Mouse (Mus musculus): Measurements from ENCODE around the gene Myh13. TPM values are rescaled to one million over a fixed set of nuclear protein-coding genes. Genes with fewer than 3 reads are reported as not detected.

Gene Myh13
- polyA plus RNA-seq, 1 experiment from 2014 or later, result 0.10 TPM

DNA sequence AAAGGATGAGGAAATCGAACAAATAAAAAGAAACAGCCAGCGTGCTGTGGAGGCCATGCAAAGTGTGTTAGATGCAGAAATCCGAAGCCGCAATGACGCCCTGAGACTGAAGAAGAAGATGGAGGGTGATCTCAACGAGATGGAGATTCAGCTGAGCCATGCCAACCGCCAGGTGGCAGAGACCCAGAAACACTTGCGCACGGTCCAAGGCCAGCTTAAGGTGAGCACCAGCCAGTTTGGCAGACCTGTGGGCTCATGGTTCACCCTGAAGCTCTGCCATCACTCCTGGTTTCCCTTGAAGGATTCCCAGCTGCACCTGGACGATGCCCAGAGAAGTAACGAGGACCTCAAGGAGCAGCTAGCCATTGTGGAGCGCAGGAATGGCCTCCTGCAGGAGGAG, 43.1 kb downstream of the Myh13 start:
- no peak overlapping the region for H3K4me3 ChIP-seq

GRCm38 (mm10) chr11:67364986-67365721, 43.7 kb downstream of the Myh13 start:
- no peak overlapping the region for H3K4me3 ChIP-seq

More for the DNA sequence above, 43.1 kb downstream of the Myh13 start:
- Histone ChIP-seq H3K27me3 (replicated peaks) (no peaks in the 10 kb centered on the region), H3K9me3 (no peaks in the 10 kb centered on the region), H3K9ac (no peak overlapping the region), H3K4me2 (no peak overlapping the region), H3K27ac (no peak overlapping the region), H3K36me3 (replicated peaks) (no peaks in the 10 kb centered on the region), H3K4me1 (no peaks in the 10 kb centered on the region)
- 90% methylated on average over 12 of the region's 12 CpGs for WGBS
- ATAC-seq (replicated peaks), result no peak

GRCm38 (mm10) chr11:67366936-67367335, 45.5 kb downstream of the Myh13 start:
- H3K4me1 ChIP-seq, result no peaks in the 10 kb centered on the region
- no peaks in the 10 kb centered on the region for H3K36me3 ChIP-seq (replicated peaks)
- no peak for ATAC-seq (replicated peaks)
- H3K9ac ChIP-seq, result no peak overlapping the region
- WGBS, result 75% methylated on average over 9 of the region's 9 CpGs
- H3K27me3 ChIP-seq (replicated peaks), result no peaks in the 10 kb centered on the region
- no peak overlapping the region for H3K4me2 ChIP-seq
- H3K27ac ChIP-seq, result no peak overlapping the region
- H3K9me3 ChIP-seq, result no peaks in the 10 kb centered on the region
- H3K4me3 ChIP-seq, result no peak overlapping the region

More at GRCm38 (mm10) chr11:67364986-67365721, 43.7 kb downstream of the Myh13 start:
- WGBS, result 93% methylated on average over 14 of the region's 14 CpGs
- Histone ChIP-seq H3K9me3 (no peaks in the 10 kb centered on the region), H3K9ac (no peak overlapping the region), H3K36me3 (replicated peaks) (no peaks in the 10 kb centered on the region), H3K27me3 (replicated peaks) (no peaks in the 10 kb centered on the region), H3K4me1 (no peaks in the 10 kb centered on the region), H3K4me2 (no peak overlapping the region), H3K27ac (no peak overlapping the region)
- ATAC-seq (replicated peaks), result no peak

DNA sequence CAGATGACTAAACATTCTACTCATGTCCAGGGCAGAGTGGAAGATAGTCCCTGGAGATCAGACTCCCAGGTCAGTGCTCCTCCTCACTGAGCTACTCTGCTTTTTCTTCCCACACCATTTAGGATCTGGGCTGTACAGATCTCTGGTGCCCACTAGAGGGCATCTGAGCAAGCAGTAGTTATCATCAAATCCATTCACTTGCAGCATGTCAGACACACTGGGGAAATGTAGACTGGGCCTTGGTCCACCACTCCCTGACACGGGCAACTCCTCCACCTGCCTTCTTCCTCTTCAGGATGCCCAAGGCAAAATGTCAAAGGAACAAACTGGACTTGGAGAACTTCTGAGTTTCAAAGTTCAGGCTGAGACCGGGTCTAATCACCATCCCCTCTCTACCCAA, 51.9 kb downstream of the Myh13 start:
- H3K4me1 ChIP-seq, result no peaks in the 10 kb centered on the region
- no peak overlapping the region for H3K9ac ChIP-seq
- no peaks in the 10 kb centered on the region for H3K27me3 ChIP-seq (replicated peaks)
- H3K4me3 ChIP-seq, result no peak overlapping the region
- no peak for ATAC-seq (replicated peaks)
- no peak overlapping the region for H3K27ac ChIP-seq
- H3K9me3 ChIP-seq, result no peaks in the 10 kb centered on the region
- WGBS, result 75% methylated on average over 2 of the region's 2 CpGs
- H3K4me2 ChIP-seq, result no peak overlapping the region
- H3K36me3 ChIP-seq (replicated peaks), result no peaks in the 10 kb centered on the region

GRCm38 (mm10) chr11:67376308-67376707, 54.9 kb downstream of the Myh13 start:
- ATAC-seq (replicated peaks), result no peak
- no peak overlapping the region for H3K4me2 ChIP-seq
- no peak overlapping the region for H3K4me3 ChIP-seq
- H3K36me3 ChIP-seq (replicated peaks), result no peaks in the 10 kb centered on the region
- no peaks in the 10 kb centered on the region for H3K27me3 ChIP-seq (replicated peaks)
- H3K4me1 ChIP-seq, result peaks cover 8% of the 10 kb centered on the region; the same call in 1 of the 2 replicates
- no peak overlapping the region for H3K27ac ChIP-seq
- H3K9ac ChIP-seq, result no peak overlapping the region
- no peaks in the 10 kb centered on the region for H3K9me3 ChIP-seq

- Histone ChIP-seq H3K4me2 (no peak overlapping the region), H3K9me3 (no peaks in the 10 kb centered on the region), H3K4me1 (peaks cover 8% of the 10 kb centered on the region; the same call in 1 of the 2 replicates), H3K9ac (no peak overlapping the region), H3K27me3 (replicated peaks) (no peaks in the 10 kb centered on the region), H3K36me3 (replicated peaks) (no peaks in the 10 kb centered on the region), H3K27ac (no peak overlapping the region), H3K4me3 (no peak overlapping the region)
- ATAC-seq (replicated peaks), result no peak
- WGBS, result 32% methylated on average over 10 of the region's 10 CpGs
Measured at GRCm38 (mm10) chr11:67379703-67380510, 58.4 kb downstream of the Myh13 start.

- Histone ChIP-seq H3K4me2 (no peak overlapping the region), H3K4me3 (no peak overlapping the region), H3K36me3 (replicated peaks) (no peaks in the 10 kb centered on the region), H3K9me3 (no peaks in the 10 kb centered on the region), H3K27ac (no peak overlapping the region), H3K27me3 (replicated peaks) (no peaks in the 10 kb centered on the region), H3K9ac (no peak overlapping the region), H3K4me1 (peaks cover 8% of the 10 kb centered on the region; the same call in 1 of the 2 replicates)
- 89% methylated on average over 4 of the region's 4 CpGs for WGBS
- no peak for ATAC-seq (replicated peaks)
Measured at GRCm38 (mm10) chr11:67381833-67382232, 60.4 kb downstream of the Myh13 start.

GRCm38 (mm10) chr11:67384653-67385052, 63.2 kb downstream of the Myh13 start:
- Histone ChIP-seq H3K9ac (no peak overlapping the region), H3K4me1 (peaks cover 5% of the 10 kb centered on the region; the same call in 1 of the 2 replicates), H3K4me3 (no peak overlapping the region), H3K4me2 (no peak overlapping the region), H3K36me3 (replicated peaks) (no peaks in the 10 kb centered on the region), H3K27me3 (replicated peaks) (no peaks in the 10 kb centered on the region), H3K9me3 (no peaks in the 10 kb centered on the region), H3K27ac (no peak overlapping the region)
- WGBS, result 87% methylated on average over 7 of the region's 7 CpGs
- ATAC-seq (replicated peaks), result no peak

GRCm38 (mm10) chr11:67386815-67387415, 65.5 kb downstream of the Myh13 start:
- H3K9me3 ChIP-seq, result no peaks in the 10 kb centered on the region
- no peaks in the 10 kb centered on the region for H3K4me1 ChIP-seq
- no peaks in the 10 kb centered on the region for H3K36me3 ChIP-seq (replicated peaks)
- 27% methylated on average over 8 of the region's 8 CpGs for WGBS
- peak; percentile 54 for ATAC-seq (replicated peaks)
- no peak overlapping the region for H3K4me3 ChIP-seq
- no peak overlapping the region for H3K9ac ChIP-seq
- no peak overlapping the region for H3K27ac ChIP-seq
- H3K27me3 ChIP-seq (replicated peaks), result no peaks in the 10 kb centered on the region
- no peak overlapping the region for H3K4me2 ChIP-seq

- Histone ChIP-seq H3K4me3 (no peak overlapping the region), H3K4me2 (no peak overlapping the region), H3K9me3 (no peaks in the 10 kb centered on the region), H3K9ac (no peak overlapping the region), H3K27me3 (replicated peaks) (no peaks in the 10 kb centered on the region), H3K4me1 (no peaks in the 10 kb centered on the region), H3K27ac (no peak overlapping the region), H3K36me3 (replicated peaks) (no peaks in the 10 kb centered on the region)
- WGBS, result 83% methylated on average over 3 of the region's 3 CpGs
- ATAC-seq (replicated peaks), result no peak
Measured at GRCm38 (mm10) chr11:67390679-67391384, 69.4 kb downstream of the Myh13 start.

DNA sequence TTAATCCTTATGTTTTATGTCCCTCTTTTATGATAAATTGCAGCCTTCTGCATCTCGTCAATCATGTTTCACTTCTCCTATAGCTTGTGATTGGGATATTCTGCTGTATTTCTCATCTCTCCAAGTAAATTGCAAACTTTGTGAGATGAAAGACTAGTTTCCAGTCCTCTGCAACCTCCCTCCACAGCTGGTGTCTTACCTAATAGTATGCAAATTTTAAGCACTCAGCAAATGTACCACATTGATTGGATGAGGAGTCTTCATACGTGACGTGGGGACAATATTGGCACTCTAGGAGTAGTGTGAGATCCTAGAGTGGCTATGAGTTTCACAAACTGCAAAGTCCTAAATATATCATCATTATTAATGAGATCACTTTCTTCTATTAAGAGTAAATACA, 70.9 kb downstream of the Myh13 start:
- Histone ChIP-seq H3K27me3 (replicated peaks) (no peaks in the 10 kb centered on the region), H3K27ac (no peak overlapping the region), H3K9me3 (no peaks in the 10 kb centered on the region), H3K36me3 (replicated peaks) (no peaks in the 10 kb centered on the region), H3K4me3 (no peak overlapping the region), H3K9ac (no peak overlapping the region), H3K4me1 (no peaks in the 10 kb centered on the region), H3K4me2 (no peak overlapping the region)
- no peak for ATAC-seq (replicated peaks)
- 89% methylated on average over 3 of the region's 3 CpGs for WGBS

- Histone ChIP-seq H3K27me3 (replicated peaks) (no peaks in the 10 kb centered on the region), H3K4me2 (no peak overlapping the region), H3K9ac (no peak overlapping the region), H3K36me3 (replicated peaks) (no peaks in the 10 kb centered on the region), H3K4me3 (no peak overlapping the region), H3K27ac (no peak overlapping the region), H3K4me1 (no peaks in the 10 kb centered on the region), H3K9me3 (no peaks in the 10 kb centered on the region)
- ATAC-seq (replicated peaks), result no peak
- WGBS, result 89% methylated on average over 5 of the region's 5 CpGs
Measured at GRCm38 (mm10) chr11:67400956-67401355, 79.5 kb downstream of the Myh13 start.
